Comparison of ENCODE assay signal across 8 mouse cellular contexts in genomic region chr11:51805221-51805981, GRCm38 (mm10). TPM values are rescaled to one million over a fixed set of nuclear protein-coding genes. Genes with fewer than 3 reads are reported as not detected.
A peak's percentile ranks its signal among the peaks of the same experiment; 100 is the strongest.
DNase-seq lines count a peak whose midpoint lies in the region; ATAC-seq and TF ChIP-seq lines count a peak whose summit lies in the region.

No protein-coding gene starts in this region.

- peak overlapping the region; percentile 25 to 31; a peak in 2 of 4 replicates for H3K27ac ChIP-seq in heart, embryonic 14.5 days (replicated peaks in 1 of 2; ENCODE audit: control insufficient read depth in 1 of 2, insufficient read depth in 1 of 2, low read depth in 2 of 2, low read length in 2 of 2)
- H3K27ac ChIP-seq in liver, embryonic 12.5 days, result peak overlapping the region; percentile 68

- peak overlapping the region; percentile 75 for H3K4me2 ChIP-seq in heart, embryonic 14.5 days (ENCODE audit: low read length)
- peak overlapping the region; percentile 70 for H3K4me2 ChIP-seq in liver, embryonic 12.5 days
- H3K4me2 ChIP-seq in myocyte (ENCODE audit: low read depth), result peak overlapping the region; percentile 96

- H3ac ChIP-seq in myocyte (ENCODE audit: control insufficient read depth, insufficient read length), result no peak overlapping the region

- TF ChIP-seq CTCF in brain, embryonic 14.5 days (IDR thresholded peaks at IDR 0.05; ENCODE audit: borderline replicate concordance, extremely low read depth, insufficient read depth, insufficient read length), result no peak

- H3K9ac ChIP-seq in heart, embryonic 14.5 days (ENCODE audit: low read length), result peak overlapping the region; percentile 61
- H3K9ac ChIP-seq in liver, embryonic 12.5 days, result peak overlapping the region; percentile 52

- peak; percentile 46; the same call in 1 of the 2 replicates for TF ChIP-seq POLR2A in brain, embryonic 14.5 days (IDR thresholded peaks at IDR 0.05; ENCODE audit: borderline replicate concordance, extremely low read depth, insufficient read depth, insufficient read length, poor library complexity, severe bottlenecking)
- TF ChIP-seq POLR2A in myocyte (IDR thresholded peaks at IDR 0.05; ENCODE audit: insufficient read length, low read depth), result peak; percentile 38

- DNase-seq in CD4-positive, CD25-positive, alpha-beta regulatory T cell, adult 2 months (ENCODE audit: low read depth, low spot score), result peak; percentile 92
- peak; percentile 94 for DNase-seq in brain, embryonic 14.5 days (ENCODE audit: low read depth)
- DNase-seq in kidney, postnatal 10 days, result peak; percentile 80
- peak; percentile 70 to 77 for DNase-seq in spleen, postnatal 4 days (ENCODE audit: low spot score in 2 of 2)

- H3K79me2 ChIP-seq in myocyte (ENCODE audit: control insufficient read depth, insufficient read depth), result no peaks in the 10 kb centered on the region

- H3K4me1 ChIP-seq in erythroblast, embryonic 14.5 days (ENCODE audit: control insufficient read depth), result peaks cover 9% of the 10 kb centered on the region
- peaks cover 9 to 10% of the 10 kb centered on the region in 2 experiments; a peak in 3 of 4 replicates for H3K4me1 ChIP-seq in heart, embryonic 14.5 days (ENCODE audit: control insufficient read depth in 2 of 2, insufficient read depth in 2 of 2, low read length in 2 of 2)
- H3K4me1 ChIP-seq in liver, embryonic 12.5 days, result peaks cover 7% of the 10 kb centered on the region

- 16% methylated on average over 17 of the region's 17 CpGs for WGBS in heart, embryonic 14.5 days
- 29% methylated on average over 17 of the region's 17 CpGs for WGBS in liver, embryonic 12.5 days (ENCODE audit: insufficient replicate concordance)

- peak overlapping the region; percentile 62 for H3K4me3 ChIP-seq in erythroblast, embryonic 14.5 days (replicated peaks)
- peak overlapping the region; percentile 49 to 63 for H3K4me3 ChIP-seq in heart, embryonic 14.5 days (ENCODE audit: control insufficient read depth in 1 of 2, insufficient read depth in 1 of 2, low read depth in 1 of 2, low read length in 2 of 2)
- peak overlapping the region; percentile 56 for H3K4me3 ChIP-seq in liver, embryonic 12.5 days
- H3K4me3 ChIP-seq in myocyte, result peak overlapping the region; percentile 7

- H3K27me3 ChIP-seq in erythroblast, embryonic 14.5 days (ENCODE audit: control insufficient read depth), result no peaks in the 10 kb centered on the region
- no peaks in the 10 kb centered on the region for H3K27me3 ChIP-seq in heart, embryonic 14.5 days (ENCODE audit: control insufficient read depth, insufficient read depth, low read length)
- 0 out of 2 replicates have a peak, but pooled peaks cover 6% of the 10 kb centered on the region for H3K27me3 ChIP-seq in liver, embryonic 12.5 days (replicated peaks)
- no peaks in the 10 kb centered on the region for H3K27me3 ChIP-seq in myocyte (ENCODE audit: control insufficient read depth, insufficient read depth, insufficient read length)

- H3K36me3 ChIP-seq in erythroblast, embryonic 14.5 days (ENCODE audit: control insufficient read depth), result no peaks in the 10 kb centered on the region
- H3K36me3 ChIP-seq in heart, embryonic 14.5 days (ENCODE audit: control insufficient read depth, insufficient read depth, low read length), result no peaks in the 10 kb centered on the region
- no peaks in the 10 kb centered on the region for H3K36me3 ChIP-seq in liver, embryonic 12.5 days
- H3K36me3 ChIP-seq in myocyte (ENCODE audit: control insufficient read depth, insufficient read depth), result no peaks in the 10 kb centered on the region

- ATAC-seq in heart, embryonic 14.5 days (ENCODE audit: insufficient number of reproducible peaks, insufficient read depth, low FRiP score, low read depth), result no peak
- peak; percentile 80 for ATAC-seq in liver, embryonic 12.5 days

- no peaks in the 10 kb centered on the region for H3K9me3 ChIP-seq in erythroblast, embryonic 14.5 days (ENCODE audit: control insufficient read depth, low read length)
- H3K9me3 ChIP-seq in heart, embryonic 14.5 days (ENCODE audit: control insufficient read depth, low read length), result no peaks in the 10 kb centered on the region
- H3K9me3 ChIP-seq in liver, embryonic 12.5 days (replicated peaks), result no peaks in the 10 kb centered on the region

TF ChIP-seq in myocyte, 11 proteins besides CTCF, POLR2A, EP300 and RAD21:
- TF ChIP-seq E2F4 (IDR thresholded peaks at IDR 0.05; ENCODE audit: insufficient read depth) (no peak), POLR2AphosphoS2 (IDR thresholded peaks at IDR 0.05; ENCODE audit: insufficient read length, low read depth) (no peak), SRF (IDR thresholded peaks at IDR 0.05; ENCODE audit: control insufficient read depth, insufficient read length, low read depth) (no peak), TCF12 (IDR thresholded peaks at IDR 0.05; ENCODE audit: insufficient read depth, poor library complexity, severe bottlenecking) (no peak), MYOD1 (IDR thresholded peaks at IDR 0.05; ENCODE audit: control insufficient read depth in 1 of 3, insufficient read length in 2 of 3, low read depth in 2 of 3) (no peak), CEBPB (IDR thresholded peaks at IDR 0.05; ENCODE audit: insufficient read depth, poor library complexity, severe bottlenecking) (no peak), MAX (IDR thresholded peaks at IDR 0.05; ENCODE audit: low read depth) (no peak), TCF3 (IDR thresholded peaks at IDR 0.05; ENCODE audit: insufficient read length, low read depth) (no peak), MYOG (IDR thresholded peaks at IDR 0.05; ENCODE audit: control insufficient read depth in 1 of 3, insufficient read depth in 1 of 3, insufficient read length in 2 of 3, low read depth in 2 of 3) (no peak), REST (IDR thresholded peaks at IDR 0.05; ENCODE audit: insufficient read depth, insufficient read length) (no peak), USF1 (IDR thresholded peaks at IDR 0.05; ENCODE audit: low read depth) (no peak)

RNA-seq across cellular contexts. Expression of gene Sar1b, which starts 41.9 kb away (rescaled TPM):
- polyA plus RNA-seq in brain, embryonic 14.5 days (2012; rRNA removed), result 91.1 and 97.9 TPM in 2 replicates
- polyA plus RNA-seq in erythroblast, embryonic 14.5 days (2012), result 0.27 and 0.65 TPM in 2 replicates
- 140 and 148 TPM in 2 replicates for polyA plus RNA-seq in heart, embryonic 14.5 days (2014; fragmentation: Nextera tagmentation; extraction: Ambion mirVana)
- polyA plus RNA-seq in liver, embryonic 12.5 days (2016; fragmentation: Nextera tagmentation; extraction: Ambion mirVana), result 84.8 and 88.7 TPM in 2 replicates
- 61.7 TPM for polyA plus RNA-seq in myocyte (2012; fragmentation: generic; extraction: Trizol)

RNA-seq across cellular contexts. Expression of gene Sec24a, which starts 42.0 kb away (rescaled TPM):
- polyA plus RNA-seq in brain, embryonic 14.5 days (2012; rRNA removed), result 8.3 and 13.9 TPM in 2 replicates
- polyA plus RNA-seq in erythroblast, embryonic 14.5 days (2012), result 0.22 and 0.26 TPM in 2 replicates
- polyA plus RNA-seq in heart, embryonic 14.5 days (2014; fragmentation: Nextera tagmentation; extraction: Ambion mirVana), result 12.0 and 12.3 TPM in 2 replicates
- 9.9 and 11.0 TPM in 2 replicates for polyA plus RNA-seq in liver, embryonic 12.5 days (2016; fragmentation: Nextera tagmentation; extraction: Ambion mirVana)
- polyA plus RNA-seq in myocyte (2012; fragmentation: generic; extraction: Trizol), result 6.9 TPM

RNA-seq across cellular contexts. Expression of gene Jade2, which starts 52.1 kb away (rescaled TPM):
- 0.93 and 1.1 TPM in 2 replicates for polyA plus RNA-seq in brain, embryonic 14.5 days (2012; rRNA removed)
- polyA plus RNA-seq in erythroblast, embryonic 14.5 days (2012), result 0.18 and 0.19 TPM in 2 replicates
- 0.43 and 0.61 TPM in 2 replicates for polyA plus RNA-seq in heart, embryonic 14.5 days (2014; fragmentation: Nextera tagmentation; extraction: Ambion mirVana)
- polyA plus RNA-seq in liver, embryonic 12.5 days (2016; fragmentation: Nextera tagmentation; extraction: Ambion mirVana), result 0.92 and 0.95 TPM in 2 replicates
- polyA plus RNA-seq in myocyte (2012; fragmentation: generic; extraction: Trizol), result 2.6 TPM

Comparison
In these comparisons a context has a peak if more than half of its experiments do, and no peak if none do; other contexts are left out.
1. H3K4me3 ChIP-seq: peak in every context shown above with its lines; median percentile 62 in erythroblast, embryonic 14.5 days; 56 in heart, embryonic 14.5 days; 56 in liver, embryonic 12.5 days; 7 in myocyte.
2. RNA of gene Sar1b, which starts 41.9 kb away (polyA plus RNA-seq): 140 to 148 TPM in heart, embryonic 14.5 days, 91.1 to 97.9 TPM in brain, embryonic 14.5 days, 84.8 to 88.7 TPM in liver, embryonic 12.5 days and 61.7 TPM in myocyte (single experiment); 0.27 to 0.65 TPM in erythroblast, embryonic 14.5 days; every median in the first group is over 10 times any median in the second.
3. Peak in every context shown above with its lines, with median percentiles within 50 percentile points of each other: DNase-seq and H3K4me2 ChIP-seq.